ENCODE assay signal across 18 mouse cellular contexts in genomic region chr11:119151073-119151607, GRCm38 (mm10).
DNase-seq lines count a peak whose midpoint lies in the region; ATAC-seq and TF ChIP-seq lines count a peak whose summit lies in the region.
"Had no signal": no experiment of that assay in that cellular context is flagged by ENCODE, and none has a peak within 500 bp of the region (broad histone marks: within the 10 kb centered on the region; RNA-seq: fewer than 3 reads in every experiment).

No protein-coding gene starts in this region.

- TF ChIP-seq CTCF in kidney, adult 2 months (conservative IDR thresholded peaks at IDR 0.05; ENCODE audit: insufficient read depth, insufficient read length, low read depth, low read length) = no peak

- no peak for DNase-seq in heart, embryonic 10.5 days (ENCODE audit: low spot score)
- DNase-seq in heart, postnatal 14 days = no peak
- DNase-seq in thymus, postnatal 0 days (ENCODE audit: low spot score) = peak; percentile 41
- no peak for DNase-seq in thymus, postnatal 10 days (ENCODE audit: low spot score in 2 of 2)
- DNase-seq in cerebellum, adult 11 months = no peak
- DNase-seq in kidney, adult 2 months = no peak
- no peak for DNase-seq in right cerebral cortex, postnatal 10 days (ENCODE audit: low spot score in 2 of 2)
- DNase-seq: adrenal gland, postnatal 14 days; cerebellum, adult 9-11 months; gastrocnemius, postnatal 25 days; heart, postnatal 4 days; lung, postnatal 14 days; spleen, adult 18-20 months had no signal

- TF ChIP-seq POLR2A in kidney, adult 2 months (IDR thresholded peaks at IDR 0.05; ENCODE audit: low read depth, low read length) = no peak

- peaks cover 43% of the 10 kb centered on the region for H3K4me1 ChIP-seq in heart, embryonic 10.5 days
- H3K4me1 ChIP-seq in hindbrain, embryonic 16.5 days (ENCODE audit: control insufficient read depth, insufficient read depth, low read depth, low read length) = peaks cover 4% of the 10 kb centered on the region
- peaks cover 4% of the 10 kb centered on the region for H3K4me1 ChIP-seq in kidney, adult 2 months (ENCODE audit: control insufficient read depth, insufficient read depth, low read length)
- H3K4me1 ChIP-seq: liver, embryonic 12.5 days had no signal

- WGBS in heart, embryonic 10.5 days = 84% methylated on average over 10 of the region's 10 CpGs
- WGBS in hindbrain, embryonic 16.5 days = 87% methylated on average over 10 of the region's 10 CpGs
- 93% methylated on average over 10 of the region's 10 CpGs for WGBS in kidney, adult 2 months

- no peaks in the 10 kb centered on the region for H3K9me3 ChIP-seq in heart, embryonic 10.5 days
- no peaks in the 10 kb centered on the region for H3K9me3 ChIP-seq in hindbrain, embryonic 16.5 days (ENCODE audit: control insufficient read depth, low read length)
- H3K9me3 ChIP-seq: limb, embryonic 10.5 days; liver, embryonic 12.5 days had no signal

- peaks cover 15% of the 10 kb centered on the region for H3K27me3 ChIP-seq in heart, embryonic 10.5 days (ENCODE audit: insufficient read depth, poor library complexity, severe bottlenecking)
- no peaks in the 10 kb centered on the region for H3K27me3 ChIP-seq in hindbrain, embryonic 16.5 days (replicated peaks; ENCODE audit: control insufficient read depth, insufficient read depth, low read length)
- H3K27me3 ChIP-seq in kidney, adult 2 months (replicated peaks; ENCODE audit: control insufficient read depth, insufficient read depth, low read length) = no peaks in the 10 kb centered on the region

- H3K36me3 ChIP-seq in heart, embryonic 10.5 days = peaks cover 67% of the 10 kb centered on the region
- H3K36me3 ChIP-seq in hindbrain, embryonic 16.5 days (ENCODE audit: control insufficient read depth, insufficient read depth, low read length) = peaks cover 12% of the 10 kb centered on the region
- H3K36me3 ChIP-seq in kidney, adult 2 months (ENCODE audit: control insufficient read depth, insufficient read depth, low read length) = no peaks in the 10 kb centered on the region

- peak overlapping the region; percentile 78 for H3K27ac ChIP-seq in heart, embryonic 10.5 days
- no peak overlapping the region for H3K27ac ChIP-seq in hindbrain, embryonic 16.5 days (ENCODE audit: low read depth, low read length)
- H3K27ac ChIP-seq in kidney, adult 2 months (ENCODE audit: insufficient read depth, low read depth, low read length) = no peak overlapping the region
- H3K27ac ChIP-seq: limb, embryonic 10.5 days; liver, embryonic 12.5 days; stomach, postnatal 0 days had no signal

- no peak for ATAC-seq in hindbrain, embryonic 16.5 days
- ATAC-seq: liver, embryonic 12.5 days had no signal

- H3K9ac ChIP-seq in hindbrain, embryonic 16.5 days (ENCODE audit: low read depth, low read length) = peak overlapping the region; percentile 25; the same call in 1 of the 2 replicates
- H3K9ac ChIP-seq: liver, embryonic 12.5 days had no signal

- no peak overlapping the region for H3K4me3 ChIP-seq in heart, embryonic 10.5 days
- no peak overlapping the region for H3K4me3 ChIP-seq in hindbrain, embryonic 16.5 days (ENCODE audit: low read length)
- H3K4me3 ChIP-seq in kidney, adult 2 months (ENCODE audit: insufficient read depth, low read depth, low read length) = no peak overlapping the region
- H3K4me3 ChIP-seq: limb, embryonic 10.5 days; liver, embryonic 12.5 days had no signal

- intact Hi-C loops in heart, postnatal 14 days (cut with DNase I) = no loop called here

- H3K4me2 ChIP-seq in hindbrain, embryonic 16.5 days (ENCODE audit: low read length) = no peak overlapping the region
- H3K4me2 ChIP-seq: heart, embryonic 11.5 days; liver, embryonic 12.5 days had no signal
